Mouse (Mus musculus) right cerebral cortex, adult 18-20 months (tissue): ENCODE data around the gene Nuak2.

Source experiments
- DNase-seq: peaks from one replicate; pipeline ENCODE4 v3.0.0; 2022; ENCODE audit warnings: mixed read lengths

Nuak2 gene

GRCm38 (mm10) chr1:132381929-132382328 lies 66.0 kb downstream of the Nuak2 start:
- no peak for DNase-seq
